Mouse (Mus musculus) layer of hippocampus, adult 9-10 months (tissue): ENCODE measurements around the gene Man2a1.

Experiments used
- DNase-seq: peaks from one replicate; pipeline ENCODE4 v3.0.0; 2022; ENCODE audit warnings: low spot score

The Man2a1 gene

GRCm38 (mm10) chr17:64630506-64630905 is 30.0 kb downstream of the Man2a1 start:
- DNase-seq: no peak

GRCm38 (mm10) chr17:64637868-64638537 is 37.5 kb downstream of the Man2a1 start:
- no peak for DNase-seq

GRCm38 (mm10) chr17:64641376-64641775 is 40.8 kb downstream of the Man2a1 start:
- DNase-seq: no peak

GRCm38 (mm10) chr17:64643644-64644043 is 43.1 kb downstream of the Man2a1 start:
- no peak for DNase-seq

GRCm38 (mm10) chr17:64644888-64645605 is 44.5 kb downstream of the Man2a1 start:
- no peak for DNase-seq

GRCm38 (mm10) chr17:64647396-64647795 is 46.9 kb downstream of the Man2a1 start:
- DNase-seq: no peak

GRCm38 (mm10) chr17:64650702-64651101 is 50.2 kb downstream of the Man2a1 start:
- no peak for DNase-seq

- DNase-seq: no peak
Observed at GRCm38 (mm10) chr17:64653621-64654020, 53.1 kb downstream of the Man2a1 start.

GRCm38 (mm10) chr17:64659682-64660081 is 59.1 kb downstream of the Man2a1 start:
- no peak for DNase-seq

GRCm38 (mm10) chr17:64666518-64666917 is 66.0 kb downstream of the Man2a1 start:
- DNase-seq: peak; percentile 3

- no peak for DNase-seq
Observed at GRCm38 (mm10) chr17:64668504-64668903, 68.0 kb downstream of the Man2a1 start.

- DNase-seq: no peak
Observed at GRCm38 (mm10) chr17:64674401-64674800, 73.9 kb downstream of the Man2a1 start.

- DNase-seq: no peak
Observed at GRCm38 (mm10) chr17:64674980-64675379, 74.4 kb downstream of the Man2a1 start.

GRCm38 (mm10) chr17:64676735-64677469 is 76.4 kb downstream of the Man2a1 start:
- no peak for DNase-seq

GRCm38 (mm10) chr17:64681461-64681860 is 80.9 kb downstream of the Man2a1 start:
- DNase-seq: no peak

- no peak for DNase-seq
Observed at GRCm38 (mm10) chr17:64681927-64682326, 81.4 kb downstream of the Man2a1 start.

GRCm38 (mm10) chr17:64684088-64684487 is 83.6 kb downstream of the Man2a1 start:
- no peak for DNase-seq

- DNase-seq: no peak
Observed at GRCm38 (mm10) chr17:64685216-64685903, 84.8 kb downstream of the Man2a1 start.

GRCm38 (mm10) chr17:64689614-64690013 is 89.1 kb downstream of the Man2a1 start:
- DNase-seq: no peak

- DNase-seq: no peak
Observed at GRCm38 (mm10) chr17:64697277-64697831, 96.8 kb downstream of the Man2a1 start.

GRCm38 (mm10) chr17:64698516-64698915 is 98.0 kb downstream of the Man2a1 start:
- no peak for DNase-seq

- DNase-seq: no peak
Observed at GRCm38 (mm10) chr17:64703649-64704230, 103.2 kb downstream of the Man2a1 start.
